Mouse (Mus musculus): Measurements from ENCODE around the gene Ifnk.
A peak's percentile ranks its signal among the peaks of the same experiment; 100 is the strongest.

Ifnk gene

DNA sequence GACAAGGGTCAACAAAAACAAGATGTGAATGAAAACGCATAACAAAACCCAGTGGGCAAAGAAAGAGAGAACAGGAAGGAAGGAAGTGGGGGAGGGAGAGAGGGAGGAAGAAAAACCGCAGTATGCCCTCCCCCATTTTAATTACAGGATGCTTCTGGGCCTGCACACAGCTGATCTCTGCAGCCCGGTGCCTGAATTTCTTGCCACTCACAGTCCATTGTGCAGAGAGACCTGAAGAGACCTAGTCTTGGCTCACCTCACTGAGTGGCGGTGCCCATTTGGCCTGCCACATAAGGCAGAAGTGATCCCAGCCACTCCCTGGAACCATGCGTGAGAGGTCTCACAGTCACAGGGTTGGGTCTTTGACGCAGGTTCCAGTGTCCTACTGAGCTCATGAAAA is 13.8 kb upstream of the Ifnk start:
- no peak for ATAC-seq (ENCODE audit: low TSS enrichment)

DNA sequence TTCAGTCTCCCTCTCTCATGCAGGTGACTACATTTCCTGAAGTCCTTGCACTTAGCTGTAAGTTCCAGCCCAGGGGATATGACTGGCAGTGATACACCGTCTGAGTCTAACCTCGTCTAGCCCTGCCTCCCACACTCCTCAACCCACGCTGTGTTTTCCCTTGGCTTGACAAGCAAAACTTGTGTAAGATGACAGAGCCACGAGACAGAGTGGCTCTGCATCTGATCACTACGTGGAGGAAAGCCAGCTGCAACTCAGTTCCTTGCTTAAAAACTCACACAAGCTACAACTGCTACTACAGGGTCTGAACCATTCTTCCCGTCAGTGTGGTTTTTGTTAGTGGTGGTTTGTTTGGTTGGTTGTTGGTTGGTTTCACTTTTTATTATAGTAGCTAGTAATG is 11.5 kb upstream of the Ifnk start:
- peak; percentile 50 for ATAC-seq (ENCODE audit: low TSS enrichment)

DNA sequence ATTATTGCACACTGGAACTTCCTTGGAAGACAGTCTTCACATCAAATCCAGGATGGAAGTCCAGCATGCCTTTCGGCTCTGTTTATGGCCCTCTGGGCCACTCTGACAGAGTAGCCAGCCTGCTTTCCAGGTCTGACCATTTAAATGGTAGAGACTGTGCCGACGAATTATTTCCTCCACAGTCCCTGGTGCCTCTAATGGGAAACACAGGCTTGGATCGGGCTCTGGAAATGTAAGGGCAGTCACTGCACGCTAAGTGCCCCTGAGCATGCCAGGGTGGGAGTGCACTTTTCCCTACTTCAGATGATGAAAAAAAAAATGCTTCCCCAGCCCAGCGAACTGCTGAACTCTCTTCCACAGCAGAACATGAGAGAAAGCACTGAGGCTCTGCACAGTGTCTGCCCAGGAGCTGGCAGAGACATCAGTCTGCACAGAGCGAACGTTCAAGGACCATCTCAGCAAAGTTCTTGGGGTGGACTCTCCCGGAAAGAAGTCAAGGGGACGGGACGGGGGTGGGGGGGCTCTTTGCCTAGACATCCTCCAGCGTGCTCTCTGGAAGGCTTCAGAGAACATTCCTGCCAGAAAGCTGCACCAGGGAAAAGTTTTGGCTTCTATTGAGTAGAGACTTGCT is 8.3 kb upstream of the Ifnk start:
- ATAC-seq (ENCODE audit: low TSS enrichment) = no peak

DNA sequence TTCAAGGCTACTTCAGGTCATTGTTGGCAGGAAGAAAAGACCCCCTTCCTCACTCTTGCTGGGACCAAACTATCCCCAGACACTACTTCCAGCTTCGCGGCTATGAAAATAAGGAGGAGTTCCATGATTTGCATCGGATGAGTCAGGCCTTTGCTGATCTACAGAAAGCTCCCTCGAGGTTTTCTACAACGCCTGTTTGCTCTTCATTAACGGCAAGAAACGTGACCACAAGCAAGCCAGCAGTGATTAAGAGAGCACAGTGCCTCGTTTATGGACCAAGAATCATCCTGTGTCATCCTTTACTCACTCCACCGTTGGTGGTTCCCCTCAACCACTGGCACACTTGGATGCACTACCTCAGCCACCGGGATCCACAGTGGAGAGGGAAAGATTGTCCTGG is 6.1 kb upstream of the Ifnk start:
- no peak for ATAC-seq (ENCODE audit: low TSS enrichment)

DNA sequence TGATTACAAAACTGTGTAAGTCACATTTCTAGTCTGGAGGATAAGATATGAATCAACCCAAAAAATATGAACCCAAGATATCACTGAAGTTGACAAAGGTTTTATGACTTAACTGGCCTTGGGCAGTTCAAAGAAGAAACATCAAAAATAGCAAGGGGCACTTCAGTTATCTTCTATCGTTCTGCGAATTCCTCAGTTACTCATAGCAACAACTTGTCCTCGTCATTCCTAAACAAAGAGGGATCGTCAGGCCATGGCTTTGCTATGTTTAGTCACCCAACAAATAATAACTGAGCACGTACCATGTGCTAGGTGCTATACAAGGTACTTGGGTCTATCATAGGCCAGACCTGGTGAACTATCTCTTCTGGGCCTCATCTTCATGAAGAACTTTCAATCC is 5.3 kb upstream of the Ifnk start:
- ATAC-seq (ENCODE audit: low TSS enrichment) = no peak

DNA sequence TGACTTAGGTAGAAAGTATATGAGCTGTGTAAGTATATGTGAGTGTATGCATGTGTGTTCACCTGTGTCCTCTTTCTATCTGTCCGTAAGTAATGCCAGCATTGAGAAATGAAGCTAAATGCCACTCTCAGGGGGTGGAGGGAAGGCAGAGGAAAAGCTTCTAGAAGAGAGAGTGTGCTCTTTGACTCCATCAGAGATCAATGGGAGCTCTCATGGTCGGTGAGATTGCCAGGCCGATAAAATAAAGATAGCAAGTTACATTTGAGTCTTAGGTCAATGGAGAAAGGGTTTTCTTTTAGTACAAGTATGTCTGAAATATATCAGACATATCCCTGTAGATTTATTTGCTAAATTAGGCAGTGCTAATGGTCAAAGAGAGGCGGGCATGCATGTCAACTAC is 3.5 kb upstream of the Ifnk start:
- no peak for ATAC-seq (ENCODE audit: low TSS enrichment)

DNA sequence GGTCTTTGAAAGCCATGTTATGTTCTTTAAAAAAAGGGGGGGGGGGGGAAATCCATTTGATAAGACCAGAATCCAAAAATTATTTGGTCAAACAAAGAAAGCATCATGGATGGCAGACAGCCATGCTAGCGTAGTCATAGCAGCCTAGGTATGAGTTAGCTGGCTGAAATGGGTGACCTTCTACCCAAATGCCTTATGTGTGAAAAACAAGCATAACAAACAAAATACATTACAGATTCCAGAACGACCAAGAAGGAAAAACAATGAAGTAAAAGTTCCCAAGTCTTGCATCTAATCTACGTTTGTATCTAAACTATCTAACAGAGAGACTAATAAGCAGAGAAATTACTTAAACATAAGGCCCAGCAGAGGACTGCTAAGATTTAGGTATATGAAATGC is 1.1 kb upstream of the Ifnk start:
- ATAC-seq (ENCODE audit: low TSS enrichment) = no peak

DNA sequence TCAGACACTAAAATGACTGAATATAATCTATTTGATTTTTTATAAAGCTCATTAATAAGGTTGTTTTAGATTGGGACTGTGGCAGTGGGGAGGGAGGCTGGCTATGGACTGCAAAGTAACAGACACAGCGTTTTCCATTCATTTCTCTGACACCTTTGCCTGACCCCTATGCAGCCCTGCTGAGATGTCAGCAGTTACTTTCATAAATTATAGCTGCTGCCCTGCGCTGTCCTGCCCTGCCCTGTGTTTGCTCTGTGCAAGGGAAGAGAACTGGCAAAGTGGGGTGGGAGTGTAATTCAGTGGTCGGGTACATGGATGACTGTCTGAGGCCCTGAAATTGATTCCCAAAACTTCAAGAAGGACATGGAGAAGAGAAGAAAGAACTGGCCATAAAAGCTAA is 2.2 kb downstream of the Ifnk start:
- ATAC-seq (ENCODE audit: low TSS enrichment) = no peak

DNA sequence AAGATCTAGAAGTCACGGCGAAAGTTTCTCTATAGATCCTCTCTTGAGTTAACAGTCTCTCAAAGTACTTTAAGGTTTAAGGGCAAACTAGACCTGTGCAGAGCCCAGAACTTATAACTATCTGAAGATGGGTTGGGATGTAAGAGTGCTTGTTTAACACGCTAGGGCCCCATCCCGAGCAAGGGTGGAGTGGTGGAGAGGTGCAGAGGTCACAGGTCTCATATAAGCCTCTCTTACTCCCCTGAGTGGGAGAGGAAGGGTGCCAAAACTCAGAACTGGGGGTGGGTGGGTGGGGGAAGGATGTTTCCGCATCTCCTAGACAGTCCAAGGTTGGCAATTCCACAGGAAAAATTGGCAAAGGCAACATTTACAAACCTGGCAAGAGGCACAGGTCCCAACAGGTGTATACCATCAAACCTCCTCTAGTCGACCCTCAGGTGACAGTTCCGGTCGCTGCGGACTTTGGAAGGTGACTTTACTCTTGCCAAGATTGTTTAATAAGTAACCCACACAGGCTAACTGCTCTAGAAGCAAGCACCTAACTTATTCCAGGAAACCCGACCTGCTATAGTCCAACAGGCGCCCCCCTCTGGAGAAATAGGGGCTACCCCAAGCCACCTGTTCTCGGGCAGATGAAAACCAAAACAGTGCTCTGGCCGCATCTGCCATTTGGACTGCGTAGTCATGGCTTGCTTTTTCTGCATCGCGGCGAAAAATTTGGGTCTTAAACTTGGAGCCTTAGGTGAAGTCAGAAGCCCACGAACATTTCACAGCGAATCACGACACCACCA is 3.5 kb downstream of the Ifnk start:
- no peak for ATAC-seq (ENCODE audit: low TSS enrichment)

DNA sequence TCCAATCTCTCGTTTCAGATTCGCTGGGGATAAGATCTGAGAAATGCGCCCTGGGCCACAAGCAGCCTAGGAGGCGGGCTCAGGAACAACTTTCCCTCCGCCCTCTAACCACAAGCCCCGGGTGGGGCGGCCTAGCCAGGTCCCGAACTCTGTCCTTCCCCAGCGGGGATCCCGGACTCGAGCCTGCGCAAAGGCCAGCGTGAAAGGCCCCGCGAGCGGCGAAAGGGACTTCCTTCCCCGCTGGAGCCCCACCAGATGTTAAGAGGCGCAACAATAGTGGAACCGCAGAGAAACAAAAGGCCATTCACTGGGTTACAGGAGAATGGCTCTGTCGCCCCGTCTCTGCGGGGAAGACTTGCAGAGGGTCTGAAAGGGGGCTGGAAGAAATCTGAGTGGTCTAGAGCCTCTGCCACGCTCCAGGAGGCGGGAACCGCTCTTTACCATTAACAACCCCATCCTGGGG is 4.3 kb downstream of the Ifnk start:
- ATAC-seq (ENCODE audit: low TSS enrichment) = no peak

DNA sequence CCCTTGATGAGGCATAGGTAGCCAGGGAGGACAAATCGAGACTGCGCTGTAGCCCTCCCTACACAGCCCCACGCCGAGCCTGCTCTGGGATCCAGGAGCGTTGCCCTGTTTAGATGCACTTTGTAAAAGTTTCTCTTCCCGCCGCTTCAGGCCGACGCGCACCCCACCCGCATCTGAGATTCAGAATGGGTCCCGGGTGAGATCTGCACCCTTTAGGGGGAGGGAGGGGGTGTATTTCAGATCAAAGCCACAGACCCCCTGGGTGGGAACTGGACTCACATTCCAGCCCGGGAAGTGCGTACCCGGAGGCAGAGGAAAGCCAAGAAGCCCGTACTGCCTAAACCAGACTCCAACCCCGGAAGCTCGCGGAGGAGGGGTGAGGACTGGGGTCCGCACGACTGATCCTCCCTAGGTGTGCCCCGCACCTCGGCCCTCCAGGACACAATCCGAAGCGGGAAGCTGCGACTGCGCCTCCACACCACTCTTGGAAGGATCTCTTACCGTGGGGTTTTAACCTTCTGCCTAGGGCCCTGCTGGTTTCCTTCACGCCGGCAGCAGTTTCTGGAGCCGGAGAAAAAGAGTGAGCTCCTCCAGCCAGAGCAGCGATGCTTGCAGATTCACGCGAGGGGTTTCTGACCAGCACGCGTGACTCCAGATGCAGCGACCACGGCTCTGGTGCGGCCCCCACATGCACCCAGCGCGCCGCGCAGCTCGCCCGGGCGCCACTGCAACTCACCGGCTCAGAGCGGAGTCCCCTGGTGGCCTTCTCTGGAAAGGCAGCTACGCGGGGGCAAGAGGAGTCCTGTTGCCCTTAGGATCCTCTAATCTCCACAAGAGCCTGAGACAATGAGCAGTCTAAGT is 5.1 kb downstream of the Ifnk start, which contains the start of gene Mob3b:
Gene Mob3b (minus strand): TSS at position 734 of the 861 bp plus-strand sequence.
- ATAC-seq (ENCODE audit: low TSS enrichment) = peak; percentile 98

DNA sequence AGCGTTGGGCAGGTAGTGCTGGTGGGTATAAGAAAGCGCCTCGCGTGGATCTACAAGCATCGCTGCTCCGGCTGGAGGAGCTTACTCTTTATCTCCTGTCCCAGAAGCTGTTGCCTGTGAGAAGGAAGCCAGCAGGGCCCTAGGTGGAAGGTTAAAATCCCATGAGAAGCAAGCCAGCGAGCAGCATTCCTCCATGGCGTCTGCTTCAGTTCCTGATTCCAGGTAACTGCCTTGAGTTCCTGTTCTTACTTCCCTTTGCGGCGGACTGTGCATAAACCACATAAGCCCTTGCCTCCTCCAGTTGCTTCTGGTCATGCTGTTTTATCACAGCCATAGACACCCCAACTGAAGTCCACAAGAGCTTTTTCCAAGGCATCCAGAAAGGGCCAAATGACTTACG is 6.0 kb downstream of the Ifnk start:
- no peak for ATAC-seq (ENCODE audit: low TSS enrichment)

DNA sequence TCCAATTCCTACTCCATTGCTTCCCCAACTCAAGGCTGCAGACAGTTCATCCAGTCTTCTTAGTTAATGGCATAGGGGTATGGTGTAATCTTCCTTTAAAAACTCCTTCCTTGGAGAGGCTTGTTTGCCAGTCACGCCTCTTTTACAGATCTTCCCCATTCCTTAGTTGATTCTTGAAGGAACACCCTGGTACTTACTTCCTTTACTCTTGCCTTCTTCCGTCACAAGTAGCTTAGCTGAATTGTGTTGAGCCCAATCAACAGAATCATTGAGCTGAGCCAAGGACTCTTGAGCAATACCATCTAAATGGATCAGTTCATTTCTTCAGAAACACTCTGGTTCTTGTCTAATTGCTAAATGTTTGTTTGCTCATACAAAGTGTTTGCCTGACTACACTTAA is 13.4 kb downstream of the Ifnk start:
- ATAC-seq (ENCODE audit: low TSS enrichment) = no peak

DNA sequence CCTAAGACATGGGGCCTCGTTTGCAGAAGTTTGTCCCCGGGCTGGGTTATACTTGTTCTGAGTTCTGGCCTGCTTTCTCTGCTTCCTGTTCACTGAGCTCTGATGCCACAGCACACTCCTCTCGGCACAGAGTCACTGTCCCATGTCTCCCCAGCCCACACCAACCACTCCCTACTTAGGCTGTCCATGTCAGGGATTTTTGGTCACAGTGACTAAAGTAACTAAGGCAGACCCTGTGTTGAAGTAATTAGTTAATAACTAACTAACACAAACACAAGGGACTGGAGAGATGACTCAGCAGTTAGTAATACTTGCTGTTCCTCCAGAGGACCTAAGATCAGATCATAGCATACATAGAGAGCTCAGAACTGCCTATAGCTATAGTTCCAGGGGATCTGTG is 14.1 kb downstream of the Ifnk start:
- no peak for ATAC-seq (ENCODE audit: low TSS enrichment)

DNA sequence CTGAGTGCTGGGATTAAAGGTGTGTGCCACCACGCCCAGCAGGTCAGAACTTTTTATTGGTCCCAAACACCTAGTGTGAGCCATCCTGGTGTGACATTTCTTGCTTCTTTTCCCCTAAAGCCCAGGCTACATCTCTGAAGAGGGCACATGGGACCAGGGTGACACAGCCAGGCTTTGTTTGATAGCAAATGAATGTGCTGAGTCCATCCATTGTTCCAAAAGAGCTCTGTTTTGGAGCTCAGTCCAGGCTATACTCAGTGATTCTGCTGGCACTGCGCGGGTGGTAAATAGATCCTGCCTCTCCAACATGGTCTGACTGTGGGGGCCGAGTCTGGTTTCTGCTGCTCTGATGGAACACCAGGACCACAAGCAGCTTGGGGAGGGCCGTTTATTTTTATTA is 16.0 kb downstream of the Ifnk start:
- peak; percentile 86 for ATAC-seq (ENCODE audit: low TSS enrichment)

DNA sequence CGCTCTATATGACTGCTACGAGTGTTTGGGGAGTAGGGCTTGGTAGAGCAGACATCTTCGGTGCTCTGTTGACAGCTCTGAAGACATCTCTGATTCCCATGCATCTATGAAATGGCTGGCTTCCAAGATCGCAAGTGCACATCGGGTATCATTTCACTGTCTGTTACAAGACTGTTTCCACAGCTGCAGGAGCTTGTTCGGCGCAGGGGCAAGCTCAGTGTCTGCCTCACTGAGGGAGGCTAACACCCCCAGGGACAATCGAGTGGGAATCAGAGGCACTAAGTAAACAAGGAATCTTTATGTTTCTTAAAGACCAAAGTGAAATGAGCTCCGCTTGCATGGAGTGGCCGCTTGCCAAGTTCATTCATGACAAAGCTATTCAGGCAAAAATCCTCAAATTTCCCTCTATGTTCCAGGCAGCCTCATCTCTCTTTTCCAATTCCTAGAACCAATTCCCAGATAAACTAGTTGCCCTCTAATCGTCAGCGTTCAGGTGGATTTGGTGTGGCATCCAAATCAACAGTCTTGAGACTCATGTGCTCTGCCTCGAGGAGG is 17.8 kb downstream of the Ifnk start:
- ATAC-seq (ENCODE audit: low TSS enrichment) = peak; percentile 31

DNA sequence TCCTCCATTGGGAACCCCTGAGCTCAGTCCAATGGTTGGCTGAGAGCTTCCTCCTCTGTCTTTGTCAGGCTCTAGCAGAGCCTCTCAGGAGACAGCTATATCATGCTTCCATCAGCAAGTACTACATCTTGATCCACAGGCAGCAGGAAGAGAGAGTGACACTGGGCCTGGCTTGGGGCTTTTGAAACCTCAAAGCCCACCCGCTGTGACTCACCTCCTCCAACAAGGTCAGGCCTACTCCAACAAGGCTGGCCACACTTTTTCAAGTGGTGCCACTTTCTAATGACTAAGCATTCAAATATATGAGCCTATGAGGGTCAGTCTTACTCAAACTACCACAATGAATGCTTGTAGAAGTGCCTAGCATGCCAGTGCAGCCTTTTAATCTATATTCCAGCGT is 20.6 kb downstream of the Ifnk start:
- ATAC-seq (ENCODE audit: low TSS enrichment) = no peak

DNA sequence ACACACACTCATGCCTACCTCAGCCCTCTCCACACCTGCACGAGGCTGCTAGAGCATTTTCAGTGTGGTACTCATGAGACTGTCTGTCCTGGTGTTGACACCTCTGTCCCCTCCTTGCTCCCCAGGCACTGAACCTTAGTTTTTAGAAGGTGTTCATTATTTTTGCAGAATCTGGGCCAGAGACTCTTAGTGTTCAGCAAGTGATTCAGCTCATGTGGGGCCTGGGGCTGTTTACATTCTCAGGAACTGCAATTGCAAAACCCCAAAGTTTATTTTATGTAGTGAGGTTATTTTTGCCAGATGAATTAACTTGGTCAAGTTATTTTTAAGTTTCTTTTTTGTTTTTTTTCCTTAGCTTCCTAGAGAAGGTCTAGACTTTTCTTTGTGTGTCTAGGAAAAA is 21.7 kb downstream of the Ifnk start:
- ATAC-seq (ENCODE audit: low TSS enrichment) = no peak

DNA sequence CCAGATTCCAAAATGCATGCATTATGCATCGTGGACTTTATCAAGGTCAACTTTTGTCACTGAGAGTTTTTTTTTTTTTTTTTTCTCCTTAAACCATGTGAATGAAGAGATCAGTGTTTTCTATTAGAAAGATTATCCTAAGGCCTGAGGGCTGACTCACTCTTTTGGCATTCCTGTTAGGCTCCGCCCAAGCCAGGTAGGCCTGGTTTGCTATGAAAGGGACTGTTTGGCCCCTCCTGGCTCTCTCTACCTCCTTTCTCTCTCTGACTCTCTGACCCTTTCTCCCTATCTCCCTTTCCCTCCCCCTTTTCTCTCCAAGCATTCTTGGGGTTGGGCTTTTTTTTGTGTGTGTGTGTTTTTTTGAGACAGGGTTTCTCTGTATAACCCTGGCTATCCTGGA is 23.7 kb downstream of the Ifnk start:
- ATAC-seq (ENCODE audit: low TSS enrichment) = no peak

DNA sequence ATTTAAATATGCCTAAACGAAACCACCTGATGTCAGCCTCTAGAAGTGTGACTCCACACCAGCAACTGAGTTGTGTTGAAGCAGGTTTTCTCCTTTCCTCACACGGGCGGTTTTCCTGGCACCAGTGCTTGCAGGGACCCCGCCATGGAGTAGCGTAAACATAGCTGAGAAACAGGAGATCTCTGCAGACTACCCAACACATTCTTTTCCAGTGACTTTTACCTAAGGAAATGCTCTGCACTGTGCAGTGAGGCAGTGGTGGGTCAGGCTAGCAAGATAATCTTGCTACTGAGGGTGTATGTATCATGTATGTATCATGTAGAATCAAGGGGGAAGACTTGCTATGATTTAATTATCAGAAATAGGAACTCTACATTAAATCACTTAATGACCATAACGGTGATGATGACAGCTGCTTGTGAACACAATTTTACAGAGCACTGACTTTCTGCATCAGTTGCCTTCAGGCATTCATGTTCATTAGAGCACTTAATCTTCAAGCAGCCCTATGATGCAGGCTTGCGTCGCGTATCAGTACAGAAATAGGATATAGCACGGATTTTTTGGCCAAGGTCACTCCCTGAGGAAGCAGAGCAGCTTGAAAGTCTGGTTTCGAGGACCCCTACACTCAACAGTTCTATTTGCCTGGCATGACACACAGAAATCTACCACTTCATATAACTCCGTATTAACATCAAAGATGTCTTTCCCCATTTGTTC is 26.2 kb downstream of the Ifnk start:
- no peak for ATAC-seq (ENCODE audit: low TSS enrichment)

DNA sequence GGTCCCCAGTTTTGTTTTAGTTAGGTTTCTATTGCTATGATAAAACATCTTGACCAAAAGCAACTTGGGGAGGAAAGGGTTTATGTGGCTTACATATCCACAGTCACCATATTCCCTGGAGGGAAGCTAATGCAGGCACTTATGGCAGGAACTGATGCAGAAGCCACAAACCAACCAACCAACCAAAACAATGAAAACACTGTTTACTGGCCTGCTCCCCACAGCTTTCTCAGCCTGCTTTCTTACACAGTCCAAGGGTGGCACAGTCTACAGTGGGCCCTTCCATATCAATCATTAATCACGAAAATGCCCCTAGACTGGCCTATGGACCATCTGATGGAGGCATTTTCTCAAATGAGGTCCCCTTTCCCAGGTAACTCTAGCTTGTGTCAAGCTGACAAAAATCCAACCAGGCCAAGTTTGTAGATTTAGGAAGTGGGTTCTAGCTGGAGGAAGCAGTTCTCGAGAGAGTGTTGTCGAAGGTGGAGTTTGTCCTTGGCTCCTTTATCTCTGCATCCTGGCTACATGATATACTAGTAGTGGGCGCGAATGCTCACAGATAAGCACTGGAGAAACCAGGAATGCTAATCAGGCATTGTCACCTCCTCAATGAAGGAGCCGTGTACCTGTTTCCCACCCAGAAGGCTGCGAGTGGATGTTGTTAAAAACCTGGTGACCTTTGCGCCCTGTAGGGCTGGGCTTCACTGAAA is 35.9 kb downstream of the Ifnk start:
- ATAC-seq (ENCODE audit: low TSS enrichment) = no peak
